Mouse (Mus musculus) urinary bladder, postnatal 4 days (tissue): ENCODE results near the gene Amz1.

Experiments
- DNase-seq, 2 experiments: peaks; one replicate each; pipeline ENCODE4 v3.0.0; 2021 to 2022; ENCODE audit warnings: low spot score in 2 of 2

Amz1 gene

DNA sequence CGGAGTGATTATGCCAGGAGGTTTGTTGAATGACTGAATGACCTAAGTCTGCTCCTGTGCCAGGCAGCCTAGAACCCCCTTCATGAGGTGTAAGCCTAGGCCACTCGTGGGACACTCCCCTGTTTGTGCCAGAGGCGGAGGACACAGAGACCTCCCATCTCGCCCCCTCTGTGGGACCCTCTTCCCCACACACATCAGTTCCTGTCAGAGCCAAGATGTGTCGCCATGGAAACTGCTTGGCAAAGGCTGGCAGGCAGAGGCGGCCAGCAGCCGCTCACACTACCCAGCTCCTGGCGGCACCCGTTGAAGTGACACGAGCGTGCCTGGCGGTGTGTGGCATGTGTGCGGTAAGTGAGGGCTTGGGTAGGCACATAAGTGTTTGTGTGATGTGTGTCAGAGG, at the start of gene Amz1:
Amz1 (plus strand) TSS at position 306 of the 400 bp plus-strand sequence.
- DNase-seq: no peak

DNA sequence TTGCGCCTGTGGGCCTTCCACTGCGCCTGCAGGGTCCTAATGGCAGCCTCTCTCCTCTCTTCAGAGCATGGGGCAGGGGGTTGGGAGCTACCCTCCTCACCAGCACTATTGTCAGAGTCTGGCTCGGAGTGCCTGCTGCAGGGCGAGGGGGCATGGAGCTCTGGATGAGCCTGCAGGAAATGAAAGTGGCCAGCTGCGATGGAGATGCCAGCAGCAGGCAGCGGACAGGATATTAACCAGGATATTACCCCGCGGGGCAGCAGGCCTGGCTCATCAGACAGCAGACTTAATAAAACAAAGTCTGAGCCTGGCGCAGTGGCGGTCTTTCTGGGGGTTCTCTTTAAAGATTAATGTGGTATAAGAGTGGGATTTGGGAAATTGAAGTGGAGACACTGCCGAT, 48.8 kb upstream of the Amz1 start:
- DNase-seq: no peak

- no peak for DNase-seq
Observed at GRCm38 (mm10) chr5:140675640-140676039, 48.3 kb upstream of the Amz1 start.

DNA sequence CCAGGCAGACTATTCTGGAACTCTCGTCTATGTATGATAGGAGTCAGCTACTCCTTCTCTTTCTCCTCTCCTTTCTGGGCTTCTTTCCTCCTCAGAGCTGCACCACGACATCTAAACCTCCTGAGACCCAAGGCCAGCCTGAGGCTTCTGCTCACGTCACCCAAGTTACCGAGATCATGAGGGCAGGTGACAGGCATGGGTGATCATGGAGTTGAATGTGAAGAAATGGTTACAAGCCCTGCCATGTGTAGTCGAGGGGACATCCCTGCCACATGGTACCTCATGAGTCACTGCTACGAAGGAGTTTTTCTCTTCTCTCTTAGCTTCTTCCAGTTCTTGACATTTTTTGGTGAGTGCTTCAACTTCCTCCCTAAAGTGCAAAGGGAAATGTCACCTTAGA, 46.8 kb upstream of the Amz1 start:
- no peak for DNase-seq

- no peak for DNase-seq
Observed at GRCm38 (mm10) chr5:140680051-140680450, 43.9 kb upstream of the Amz1 start.

- DNase-seq: no peak
Observed at GRCm38 (mm10) chr5:140680950-140681349, 43.0 kb upstream of the Amz1 start.

DNA sequence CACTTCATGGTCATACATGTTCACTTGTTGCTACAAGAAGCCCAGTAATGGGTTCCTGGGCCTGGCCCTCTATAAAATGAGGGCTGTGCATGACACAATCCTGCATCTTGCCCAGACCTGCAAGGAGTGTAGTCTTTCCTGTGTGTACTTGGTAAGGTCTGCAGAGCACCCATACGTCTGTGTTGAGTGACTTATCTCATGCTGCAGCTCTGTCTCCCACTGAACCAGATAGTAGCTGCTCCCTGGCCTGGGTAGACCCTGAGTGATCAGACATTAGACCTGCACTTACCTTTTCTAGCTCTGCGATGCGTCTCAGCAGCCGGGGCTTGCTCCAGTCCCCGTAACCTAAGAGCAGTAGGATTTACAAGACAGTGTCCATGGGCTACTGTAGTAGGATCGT, 41.8 kb upstream of the Amz1 start:
- no peak for DNase-seq

- no peak for DNase-seq
Observed at GRCm38 (mm10) chr5:140684343-140685148, 39.4 kb upstream of the Amz1 start.

- DNase-seq: no peak
Observed at GRCm38 (mm10) chr5:140688434-140688833, 35.5 kb upstream of the Amz1 start.

GRCm38 (mm10) chr5:140695987-140696386, 27.9 kb upstream of the Amz1 start:
- no peak for DNase-seq

DNA sequence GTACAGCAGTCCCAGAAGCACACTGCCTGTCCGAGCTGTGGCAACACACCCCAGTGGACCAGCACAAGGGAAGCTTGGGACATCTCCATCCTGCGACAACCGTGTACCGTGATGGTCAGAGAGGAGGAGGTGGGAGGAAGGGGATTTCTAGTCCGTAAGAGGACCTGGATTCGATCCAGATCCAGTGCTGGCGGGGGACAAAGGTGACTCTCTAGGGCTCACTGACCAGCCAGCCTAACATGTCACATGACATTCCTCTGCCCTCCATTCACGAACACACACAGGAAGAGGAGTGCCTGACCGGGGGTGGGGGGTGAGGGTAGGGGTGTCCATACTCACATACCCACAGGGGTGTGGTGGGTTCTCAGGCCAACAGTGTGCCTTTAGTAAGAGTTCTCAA, 24.2 kb upstream of the Amz1 start:
- no peak for DNase-seq

- DNase-seq: no peak
Observed at GRCm38 (mm10) chr5:140701661-140702060, 22.3 kb upstream of the Amz1 start.

GRCm38 (mm10) chr5:140702103-140702513, 21.8 kb upstream of the Amz1 start, which contains the start of gene Iqce:
Iqce (minus strand) TSS chr5:140702378.
- peak; percentile 93 to 96 for DNase-seq

DNA sequence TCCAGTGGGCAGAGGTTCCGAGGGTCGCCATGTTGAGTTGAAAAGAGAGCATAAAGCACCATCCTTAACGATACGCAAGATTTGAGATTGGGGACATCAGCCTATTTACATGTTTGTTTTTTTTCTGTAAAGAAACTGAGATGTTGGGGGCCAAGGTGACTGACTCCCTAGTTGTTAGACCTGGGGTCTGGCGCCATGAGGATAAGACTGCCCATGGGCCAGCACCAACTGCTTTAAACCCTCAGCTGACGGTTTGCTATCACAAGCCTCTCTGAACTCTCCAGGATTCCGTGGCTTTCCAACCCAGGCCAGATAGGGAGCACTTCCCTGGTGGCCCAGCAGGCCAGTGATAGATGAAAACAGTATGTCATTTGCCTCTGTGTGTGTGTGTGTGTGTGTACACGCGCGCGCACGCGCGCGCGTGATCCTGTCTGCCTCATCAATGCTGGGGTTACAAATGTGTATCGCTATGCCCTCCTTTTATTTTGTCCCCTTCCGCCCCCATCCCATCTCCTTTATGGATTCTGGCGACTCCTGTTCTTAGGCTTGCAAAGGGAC, 21.2 kb upstream of the Amz1 start:
- no peak for DNase-seq

DNA sequence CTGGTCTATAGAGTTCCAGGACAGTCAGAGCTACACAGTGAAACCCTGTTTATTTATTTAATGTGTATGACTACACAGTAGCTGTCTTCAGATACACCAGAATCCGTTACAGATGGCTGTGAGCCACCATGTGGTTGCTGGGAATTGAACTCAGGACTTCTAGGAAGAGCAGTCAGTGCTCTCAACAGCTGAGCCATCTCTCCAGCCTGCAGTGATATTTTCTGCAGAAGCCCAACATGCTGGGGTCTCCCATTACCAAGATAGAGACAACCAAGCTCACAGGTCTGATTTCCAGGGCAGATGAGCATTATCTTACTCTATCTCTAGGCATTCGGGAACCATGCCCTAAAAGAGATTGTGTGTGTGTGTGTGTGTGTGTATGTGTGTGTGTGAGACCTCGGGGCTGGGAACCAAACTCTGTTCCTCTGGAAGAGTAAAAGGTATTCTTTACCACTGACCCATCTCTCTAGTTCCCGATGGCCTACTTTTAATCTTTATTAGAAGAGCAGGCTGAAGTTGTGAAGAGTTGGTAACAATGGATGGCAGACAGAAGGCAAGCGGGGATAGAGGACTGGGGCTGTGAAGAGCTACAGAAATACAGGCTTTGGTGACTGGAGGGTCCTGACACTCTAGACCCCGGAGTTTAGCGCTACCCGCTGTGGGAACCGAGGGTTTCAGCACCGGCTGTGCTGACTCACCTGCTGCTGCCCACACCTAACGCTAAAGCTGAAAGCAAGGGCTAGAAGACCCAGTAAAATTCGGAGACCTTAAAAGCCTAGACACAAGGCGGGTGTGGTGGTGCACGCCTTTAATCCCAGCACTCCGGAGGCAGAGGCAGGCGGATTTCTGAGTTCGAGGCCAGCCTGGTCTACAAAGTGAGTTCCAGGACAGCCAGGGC, 20.2 kb upstream of the Amz1 start:
- DNase-seq: no peak

GRCm38 (mm10) chr5:140704378-140705251, 19.3 kb upstream of the Amz1 start, which contains the start of gene Brat1:
Brat1 (plus strand) TSS chr5:140705011.
- DNase-seq: peak; percentile 100

- DNase-seq: no peak
Observed at GRCm38 (mm10) chr5:140705501-140706171, 18.3 kb upstream of the Amz1 start.

GRCm38 (mm10) chr5:140710315-140710714, 13.6 kb upstream of the Amz1 start:
- DNase-seq: no peak

DNA sequence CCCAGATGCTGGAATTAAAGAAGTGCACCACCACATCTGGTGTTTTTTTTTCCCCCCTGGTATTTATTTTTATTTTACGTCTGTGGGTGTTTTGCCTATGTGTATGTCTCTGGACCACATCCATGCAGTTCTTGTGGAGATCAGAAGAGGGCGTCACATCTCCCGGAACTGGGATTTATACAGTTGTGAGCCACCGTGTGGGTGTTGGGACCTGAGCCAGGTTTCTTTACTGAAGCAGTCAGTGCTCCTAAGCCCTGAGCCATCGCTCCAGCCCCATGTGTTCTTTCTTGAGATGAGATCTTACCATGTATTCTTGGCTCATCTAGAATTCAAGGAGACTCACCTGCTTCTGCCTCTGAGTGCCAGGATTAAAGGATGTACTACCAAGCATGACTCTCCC, 12.9 kb upstream of the Amz1 start:
- DNase-seq: no peak

- DNase-seq: no peak
Observed at GRCm38 (mm10) chr5:140720773-140721172, 3.2 kb upstream of the Amz1 start.

DNA sequence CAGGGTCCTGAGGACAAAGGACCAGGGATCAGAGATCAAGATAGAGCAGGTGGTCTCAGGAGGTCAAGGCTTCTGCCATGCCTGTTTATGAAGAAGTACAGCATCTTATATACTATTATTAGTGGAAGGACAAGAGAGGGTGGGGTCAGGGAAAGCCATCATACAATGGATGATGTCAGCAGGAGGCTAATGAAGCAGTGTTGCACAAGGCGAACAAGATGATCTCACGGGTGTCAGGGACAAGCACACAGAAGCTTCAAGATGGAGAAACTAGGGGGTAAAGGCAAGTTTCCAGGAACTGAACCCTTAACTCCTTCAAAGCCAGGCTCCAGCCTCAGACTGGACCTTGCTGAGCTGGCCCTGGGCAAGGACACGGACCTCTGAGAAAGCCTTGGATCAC, 1.8 kb upstream of the Amz1 start:
- DNase-seq: no peak
